ENCODE assay signal across 15 mouse cellular contexts in genomic region chr7:35699005-35699404, GRCm38 (mm10). TPM values are rescaled to one million over a fixed set of nuclear protein-coding genes. Genes with fewer than 3 reads are reported as not detected.
A peak's percentile ranks its signal among the peaks of the same experiment; 100 is the strongest.
DNase-seq lines count a peak whose midpoint lies in the region.
"Had no signal": no experiment of that assay in that cellular context is flagged by ENCODE, and none has a peak within 500 bp of the region (broad histone marks: within the 10 kb centered on the region; RNA-seq: fewer than 3 reads in every experiment).

No protein-coding gene starts in this region.

- DNase-seq in ovary, adult 18-20 months (ENCODE audit: low spot score), result peak; percentile 78
- DNase-seq in ovary, postnatal 10 days (ENCODE audit: low spot score), result no peak
- peak; percentile 67 to 87 for DNase-seq in adrenal gland, adult (ENCODE audit: inconsistent age in 2 of 2, low spot score in 1 of 2)
- peak; percentile 68 for DNase-seq in adrenal gland, adult 8-10 months
- peak; percentile 61 for DNase-seq in adrenal gland, postnatal 25 days
- DNase-seq in spleen, postnatal 4 days (ENCODE audit: low spot score in 2 of 2), result no peak
- DNase-seq in layer of hippocampus, postnatal 10 days (ENCODE audit: low spot score in 2 of 2), result no peak
- DNase-seq: B cell, adult 2 months; cerebellum, adult 11-12 months; cerebellum, adult 8-10 months; cerebellum, postnatal 10 days; cerebellum, postnatal 36 days; embryo, embryonic 11 days; gastrocnemius, postnatal 25 days; heart, adult 18-20 months had no signal

RNA-seq across cellular contexts. Expression of gene Pdcd5, which starts 51.7 kb away (rescaled TPM):
- 10 to 100 TPM; 50.4 to 60.7 (median 53.5) TPM for total RNA-seq in adrenal gland, adult 8-10 months (2022)
- total RNA-seq in adrenal gland, postnatal 25 days (2021), result 78.6 and 94.0 TPM in 2 replicates
- total RNA-seq in layer of hippocampus, postnatal 10 days (2021), result 10 to 100 TPM; 96.9 to 98.5 TPM

RNA-seq across cellular contexts. Expression of gene Dpy19l3, which starts 55.2 kb away (rescaled TPM):
- total RNA-seq in adrenal gland, adult 8-10 months (2022), result 10 to 100 TPM; 57.8 to 90.2 (median 69.7) TPM
- 31.5 and 60.8 TPM in 2 replicates for total RNA-seq in adrenal gland, postnatal 25 days (2021)
- total RNA-seq in layer of hippocampus, postnatal 10 days (2021), result 10 to 100 TPM; 83.6 to 84.5 TPM

Comparison
In these comparisons a context has a peak if more than half of its experiments do, and no peak if none do; other contexts are left out.
1. DNase-seq: peak in ovary, adult 18-20 months (single experiment), adrenal gland, adult (2 of 2), adrenal gland, adult 8-10 months (single experiment) and adrenal gland, postnatal 25 days (single experiment); none in ovary, postnatal 10 days (single experiment), spleen, postnatal 4 days (0 of 2) and layer of hippocampus, postnatal 10 days (0 of 2).